Mouse (Mus musculus) left cerebral cortex, adult 2 months (tissue): ENCODE results near the gene Wars. TPM values are rescaled to one million over a fixed set of nuclear protein-coding genes. Genes with fewer than 3 reads are reported as not detected.

Experiments used
- DNase-seq, 2 experiments: peaks; one replicate each; pipeline ENCODE4 v3.0.0; 2021 to 2022; ENCODE audit warnings: low spot score in 2 of 2, mixed read lengths in 1 of 2; ENCODE audit errors: extremely low spot score in 1 of 2
- H3K27ac ChIP-seq: fragments of 200-600 bp; 2 replicates; pipeline ENCODE4 v1.8.1; 2022
- H3K4me3 ChIP-seq: fragments of 200-600 bp; 2 replicates; pipeline ENCODE4 v1.8.1; 2022
- CTCF ChIP-seq: fragments of 200-600 bp; IDR thresholded peaks from 2 replicates; pipeline ENCODE4 v1.8.1; 2022; ENCODE audit warnings: antibody characterized with exemption, mild to moderate bottlenecking, moderate library complexity
- intact Hi-C: fragments of 180-260 bp; cut with DNase I; formaldehyde crosslinking; loops from one replicate; pipeline ENCODE4 v1.15.1; 2025
- long read RNA-seq, 2 experiments: library from polyadenylated mRNA; stranded (forward); transcript quantifications; one replicate each; pipeline ENCODE4 v2.0.0; 2021; ENCODE audit warnings: borderline mapping rate in 2 of 2
- total RNA-seq, 2 experiments: library from RNA; stranded (reverse); gene quantifications; 2 replicates each; pipeline ENCODE4 v1.2.3; 2021

Gene Wars
- total RNA-seq: 10 to 100 TPM; 84.8 to 86.0 TPM
- long read RNA-seq, experiment 1, transcript Wars-201 (10 exons, 2,831 nt): major isoform, 179 of 206 reads
- long read RNA-seq, experiment 1, partial matches to known transcripts: 16 of 206 reads
- long read RNA-seq, experiment 1, other reads (novel, unspliced or antisense): 10 of 206 reads
- long read RNA-seq, experiment 2, transcript Wars-201 (10 exons, 2,831 nt): major isoform, 128 of 147 reads
- long read RNA-seq, experiment 2, partial matches to known transcripts: 13 of 147 reads
- long read RNA-seq, experiment 2, other reads (novel, unspliced or antisense): 6 of 147 reads

DNA sequence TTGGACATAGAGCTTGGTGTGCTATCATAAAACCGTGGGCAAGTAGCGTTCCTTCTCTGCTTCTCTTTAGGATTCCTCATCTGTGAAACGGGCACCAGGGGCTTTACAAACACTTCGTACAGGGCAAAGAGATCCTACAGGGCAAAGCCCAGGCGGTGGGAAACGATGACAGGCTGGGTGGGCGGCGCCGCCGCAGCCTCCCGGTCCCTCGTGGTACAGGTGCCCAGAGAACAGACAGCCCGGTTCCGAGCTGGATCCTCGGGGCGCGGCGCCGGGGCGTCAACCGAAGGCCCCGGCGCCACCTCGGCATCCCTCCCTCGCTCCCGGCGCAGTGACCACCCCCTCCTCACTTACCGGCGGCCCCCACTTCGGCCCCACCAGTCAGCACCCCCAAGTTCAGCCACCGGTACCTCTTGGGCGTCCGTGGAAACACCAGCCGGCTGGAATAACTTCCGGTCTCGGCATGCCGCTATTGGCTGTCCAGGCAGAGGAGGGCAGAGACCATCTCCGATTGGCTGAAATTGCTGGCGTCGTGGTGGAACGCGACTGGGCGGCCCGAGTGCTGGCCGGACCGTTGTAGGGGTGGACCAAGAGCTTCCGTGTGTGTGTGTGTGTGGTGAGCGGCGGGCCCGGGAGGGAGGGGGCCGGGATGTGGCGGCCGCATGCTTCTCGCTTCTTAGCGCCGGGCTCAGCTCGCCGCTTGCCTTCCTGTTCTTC, at the start of gene Wars:
Gene Wars (minus strand): TSS at position 460 of the 717 bp plus-strand sequence.
- peak within 1 kb of the TSS; percentile 83 for H3K27ac ChIP-seq
- no peak for TF ChIP-seq CTCF
- intact Hi-C loops: loop anchor here (5.0 kb wide), 2 partner anchors 82 to 102 kb away; partner anchors contain the start of gene Yy1
- H3K4me3 ChIP-seq: peak within 1 kb of the TSS; percentile 75
- peak; percentile 93 to 94 for DNase-seq

DNA sequence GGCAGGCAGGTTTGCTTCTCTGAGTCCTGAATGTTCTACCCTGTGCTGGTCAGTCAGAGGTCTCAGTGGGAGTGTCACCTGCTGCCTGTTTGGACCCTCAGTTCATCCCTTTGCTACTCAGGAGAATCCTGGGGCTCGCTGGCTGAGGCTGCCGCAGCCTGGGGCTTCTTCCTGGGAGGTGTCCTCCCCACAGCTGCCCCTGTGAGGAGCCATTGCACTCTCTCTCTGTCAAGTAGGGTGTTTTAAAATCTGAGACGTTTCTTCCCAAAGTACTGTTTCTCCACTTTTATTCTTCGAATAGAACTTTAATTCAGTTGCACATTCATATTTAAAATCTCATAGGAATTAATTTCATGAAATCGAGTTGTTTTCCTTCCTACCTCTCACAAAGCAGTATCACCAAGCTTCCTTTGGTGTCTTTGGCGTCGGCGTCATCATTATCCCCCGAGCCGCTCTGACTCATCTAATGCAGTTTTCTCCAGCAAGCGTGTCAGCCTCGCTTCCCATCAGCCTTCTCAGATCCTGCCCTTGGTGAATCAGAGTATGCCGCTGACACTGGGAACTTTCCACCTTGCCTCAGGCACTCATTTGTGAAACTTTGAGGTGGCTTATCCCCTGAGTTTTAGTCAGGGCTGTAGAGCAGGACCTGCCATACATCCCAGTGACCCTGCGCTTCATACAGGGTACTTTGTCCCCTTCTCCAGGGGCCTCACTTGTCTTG, 48.4 kb upstream of the Wars start:
- TF ChIP-seq CTCF: peak; percentile 40
- intact Hi-C loops: no loop called here
- DNase-seq: peak in 1 of 2 experiments; percentile 43
- Histone ChIP-seq H3K27ac (no peak overlapping the region), H3K4me3 (no peak overlapping the region)

DNA sequence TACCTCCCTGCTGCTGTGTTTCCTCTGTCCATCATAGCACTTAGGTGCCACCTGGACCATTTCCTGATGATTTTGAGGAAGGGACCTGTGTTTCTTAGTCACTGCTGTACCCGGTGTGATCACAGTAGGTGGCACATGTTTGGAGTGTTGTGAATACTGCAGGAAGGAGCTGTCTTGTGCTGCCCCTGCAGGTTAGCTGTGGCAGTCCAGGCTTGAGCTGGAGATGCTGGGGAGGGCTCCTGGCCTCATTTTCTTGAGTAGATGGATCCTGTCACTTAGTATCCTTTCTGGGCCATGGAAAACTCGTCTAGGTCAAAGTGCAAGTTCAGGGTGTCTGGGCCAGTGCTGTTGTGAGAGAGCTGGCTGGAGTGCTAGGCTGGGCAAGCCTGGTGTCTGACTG, 47.3 kb upstream of the Wars start:
- Histone ChIP-seq H3K27ac (no peak overlapping the region), H3K4me3 (no peak overlapping the region)
- peak; percentile 15; the same call in 1 of the 2 replicates for TF ChIP-seq CTCF
- intact Hi-C loops: no loop called here
- DNase-seq: no peak

DNA sequence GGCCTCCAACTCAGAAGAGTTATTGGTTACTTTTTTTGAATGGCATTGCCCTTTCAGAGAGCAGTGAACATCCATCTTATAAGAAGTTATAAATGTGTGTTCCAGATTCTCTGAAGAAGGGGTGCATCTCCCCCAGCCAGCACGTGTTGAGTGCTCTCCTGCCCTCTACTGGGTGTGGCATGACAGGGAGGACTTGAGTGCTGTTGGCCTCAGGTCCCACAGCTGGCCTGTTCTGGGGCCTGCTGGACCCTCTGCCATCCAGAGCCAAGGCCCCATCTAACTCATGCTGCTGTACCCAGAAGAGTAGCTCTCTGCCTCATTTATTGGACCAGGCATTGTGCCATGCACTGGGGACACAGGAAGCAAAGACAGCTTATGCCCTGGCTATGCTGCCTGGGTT, 46.3 kb upstream of the Wars start:
- intact Hi-C loops: no loop called here
- Histone ChIP-seq H3K4me3 (no peak overlapping the region), H3K27ac (no peak overlapping the region)
- no peak for TF ChIP-seq CTCF
- DNase-seq: no peak

DNA sequence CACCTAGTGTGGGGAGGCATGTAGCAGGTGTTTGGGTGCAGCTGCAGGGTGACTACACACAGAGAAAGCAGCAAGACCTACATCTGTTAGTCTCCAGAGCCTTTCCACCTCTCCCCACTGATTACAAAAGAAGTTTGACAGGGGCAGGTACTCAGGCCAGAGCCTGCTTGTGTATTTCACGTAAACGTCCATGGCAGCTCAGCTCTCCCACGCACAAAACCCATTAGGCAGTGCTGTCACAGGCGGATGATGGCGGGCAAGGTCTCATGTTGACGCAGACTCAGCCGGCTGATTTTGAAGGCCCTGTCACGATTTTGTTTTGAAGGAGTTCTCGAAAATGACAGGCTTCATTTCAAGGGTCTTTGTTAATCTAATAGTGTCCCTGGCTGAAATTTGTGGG, 45.3 kb upstream of the Wars start:
- no peak for DNase-seq
- no peak overlapping the region for H3K4me3 ChIP-seq
- no peak for TF ChIP-seq CTCF
- intact Hi-C loops: no loop called here
- no peak overlapping the region for H3K27ac ChIP-seq

DNA sequence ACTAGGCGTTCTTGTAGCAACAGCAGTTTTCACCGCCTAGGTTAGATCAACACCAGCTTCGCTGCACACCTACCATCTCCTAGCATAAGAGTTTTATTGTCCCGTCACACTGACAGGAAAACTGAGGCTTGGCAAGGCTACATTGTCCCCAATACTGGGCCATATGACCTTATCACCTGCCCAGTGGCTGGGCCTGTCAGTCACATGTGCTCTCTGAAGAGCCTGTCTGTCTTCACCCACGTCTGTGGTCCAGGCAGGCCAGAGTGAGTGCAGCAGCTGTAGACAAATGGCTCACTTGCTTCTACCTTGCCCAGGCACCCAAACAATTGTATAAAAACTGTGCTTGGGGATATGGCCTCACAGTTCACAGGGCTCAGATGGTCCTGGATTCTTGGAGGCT, 44.9 kb upstream of the Wars start:
- no peak for DNase-seq
- H3K27ac ChIP-seq: no peak overlapping the region
- H3K4me3 ChIP-seq: no peak overlapping the region
- intact Hi-C loops: no loop called here
- TF ChIP-seq CTCF: no peak

DNA sequence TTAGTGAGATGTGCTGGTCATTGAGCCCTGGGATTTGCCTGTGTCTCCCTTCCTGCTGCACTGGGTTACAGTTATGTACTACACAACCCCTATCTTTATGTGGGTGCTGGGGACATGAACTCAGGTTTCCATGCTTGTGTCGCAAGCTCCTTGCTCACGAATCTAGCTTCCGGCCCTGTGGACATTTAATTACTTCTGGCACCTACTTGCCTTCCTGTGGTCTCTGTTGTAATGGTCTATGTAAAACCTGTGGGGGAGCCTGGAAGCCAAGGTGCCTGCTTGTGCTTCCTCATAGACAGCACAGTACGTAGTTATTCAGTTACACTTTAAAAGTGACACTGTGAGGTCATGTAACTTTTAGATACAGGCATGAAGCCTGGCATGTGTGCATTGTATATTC, 43.5 kb upstream of the Wars start:
- intact Hi-C loops: no loop called here
- DNase-seq: no peak
- Histone ChIP-seq H3K4me3 (no peak overlapping the region), H3K27ac (no peak overlapping the region)
- TF ChIP-seq CTCF: no peak

DNA sequence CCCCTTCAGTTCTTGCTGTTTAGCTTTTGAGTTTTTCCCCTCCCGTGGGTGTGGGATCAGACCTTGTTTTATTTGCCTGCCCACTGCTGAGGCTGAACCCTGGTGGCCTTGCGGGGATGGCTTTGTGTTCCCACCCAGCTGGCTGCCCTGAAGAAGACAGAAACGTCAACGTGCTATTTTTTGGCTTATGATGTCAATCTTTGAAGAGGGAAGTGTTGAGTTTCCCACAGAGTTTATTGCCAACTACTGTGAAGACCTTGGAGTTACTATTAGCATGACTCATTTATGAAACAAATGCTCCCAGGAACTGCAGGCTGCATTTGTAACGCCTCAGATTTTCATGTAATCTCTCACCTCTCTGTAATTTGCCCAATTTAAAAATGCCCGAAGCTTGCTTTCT, 42.9 kb upstream of the Wars start:
- H3K27ac ChIP-seq: no peak overlapping the region
- DNase-seq: no peak
- H3K4me3 ChIP-seq: no peak overlapping the region
- TF ChIP-seq CTCF: no peak
- intact Hi-C loops: no loop called here

DNA sequence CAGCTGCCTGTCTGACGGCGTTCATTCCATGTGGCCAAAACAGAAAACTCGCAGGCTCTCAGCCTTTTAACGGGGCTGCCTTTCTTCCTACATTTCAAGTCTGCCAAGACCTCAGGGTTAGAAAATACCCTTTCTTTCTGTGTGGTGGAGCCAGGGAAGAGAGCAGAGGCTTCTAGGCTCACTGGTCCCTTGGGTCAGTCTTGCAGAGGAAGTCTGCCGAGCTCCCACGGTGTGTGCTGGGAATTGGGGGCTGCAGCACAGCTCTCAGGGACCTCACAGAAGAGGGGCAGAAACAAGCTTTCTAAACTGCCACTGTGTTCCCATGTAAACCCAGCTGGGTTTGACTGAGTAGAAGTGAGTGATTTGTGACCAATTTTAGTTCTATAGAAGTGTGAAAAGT, 40.3 kb upstream of the Wars start:
- no peak overlapping the region for H3K4me3 ChIP-seq
- no peak overlapping the region for H3K27ac ChIP-seq
- TF ChIP-seq CTCF: no peak
- intact Hi-C loops: no loop called here
- DNase-seq: no peak

DNA sequence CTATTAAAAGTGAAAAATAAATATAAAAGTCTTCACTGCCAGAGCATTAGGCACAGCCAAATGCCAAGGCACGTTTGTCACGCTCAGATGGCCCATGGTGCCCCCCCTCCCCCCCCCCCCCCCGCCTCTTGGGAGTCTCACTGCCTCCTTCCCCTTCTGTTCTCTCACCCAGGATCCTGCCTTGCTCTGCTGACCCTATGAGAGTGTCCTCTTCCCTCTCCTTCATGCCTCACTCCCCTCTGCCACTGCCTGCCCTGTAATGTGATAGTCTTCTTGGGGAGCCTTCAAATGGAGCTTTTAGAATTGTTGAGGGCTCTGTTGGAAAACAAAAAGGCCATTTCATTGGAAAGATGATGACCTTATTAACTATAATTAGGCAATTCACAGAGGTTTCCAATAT, 38.1 kb upstream of the Wars start:
- Histone ChIP-seq H3K27ac (no peak overlapping the region), H3K4me3 (no peak overlapping the region)
- DNase-seq: no peak
- intact Hi-C loops: no loop called here
- TF ChIP-seq CTCF: no peak

DNA sequence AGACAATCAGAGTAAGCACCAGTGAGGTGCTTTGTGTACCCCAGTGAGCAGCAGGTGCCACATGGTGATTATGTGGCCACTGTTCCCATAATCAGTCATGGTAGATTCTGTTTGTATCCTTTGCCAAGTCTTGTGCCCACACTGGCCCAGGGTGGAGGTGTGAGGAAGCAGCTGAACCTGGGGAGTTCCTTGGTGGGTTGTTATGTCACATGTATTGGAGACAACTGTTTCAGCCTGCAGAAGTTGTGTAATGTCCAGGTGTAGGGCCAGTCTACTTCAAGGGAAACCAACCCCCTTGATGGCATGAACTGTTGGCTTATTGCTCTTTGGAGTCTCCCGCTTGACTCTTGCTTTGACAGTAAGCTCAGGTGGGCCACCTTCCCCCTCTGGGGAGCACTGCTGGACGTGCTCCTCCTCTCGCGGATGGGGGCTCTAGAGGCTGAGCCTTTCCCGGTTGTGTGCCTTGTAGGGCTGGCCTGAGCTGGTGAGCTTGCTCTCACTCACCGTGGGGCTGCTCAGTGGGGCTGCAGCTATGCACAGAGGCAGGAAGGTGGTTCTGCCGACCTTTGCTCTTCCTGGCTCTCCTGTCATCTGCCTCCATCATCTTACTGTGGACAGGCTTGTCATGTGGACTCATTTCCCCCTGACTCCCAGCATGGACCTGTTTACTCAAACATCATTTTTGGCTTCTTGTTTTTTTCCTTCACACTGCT, 37.5 kb upstream of the Wars start:
- no peak overlapping the region for H3K27ac ChIP-seq
- H3K4me3 ChIP-seq: no peak overlapping the region
- intact Hi-C loops: no loop called here
- no peak for TF ChIP-seq CTCF
- DNase-seq: no peak

DNA sequence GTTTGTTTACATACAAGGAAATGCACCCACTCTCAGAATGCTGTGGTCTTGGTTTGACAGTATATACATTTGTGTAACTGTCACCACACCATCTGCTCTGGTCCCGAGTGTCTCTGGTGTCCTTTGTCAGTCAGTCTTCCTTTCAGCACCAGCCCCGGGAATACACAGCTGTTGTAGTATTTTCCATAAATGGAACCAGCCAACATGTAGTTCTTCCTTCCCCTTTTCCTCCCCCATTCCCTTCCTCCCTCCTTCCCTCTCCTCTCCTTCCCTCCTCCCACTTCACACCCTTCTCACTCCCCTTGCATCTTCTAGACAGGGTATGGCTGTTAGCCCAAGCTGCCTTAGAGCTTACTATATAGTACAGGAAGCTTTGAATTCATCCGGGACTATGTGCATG, 35.5 kb upstream of the Wars start:
- no peak for DNase-seq
- Histone ChIP-seq H3K27ac (no peak overlapping the region), H3K4me3 (no peak overlapping the region)
- TF ChIP-seq CTCF: no peak
- intact Hi-C loops: no loop called here
